Mouse (Mus musculus) E14TG2a.4 (cell line): Measurements from ENCODE around the gene Gm45753.
A peak's percentile ranks its signal among the peaks of the same experiment; 100 is the strongest.

Experiments
- H3K27me3 ChIP-seq: 2 replicates; pipeline ENCODE4 v1.6.1; 2014; ENCODE audit warnings: low read length, control low read depth; ENCODE audit not compliant: insufficient read depth
- H3K36me3 ChIP-seq: 2 replicates; pipeline ENCODE4 v1.6.1; 2014; ENCODE audit warnings: low read length, control low read depth; ENCODE audit not compliant: insufficient read depth
- H3K4me1 ChIP-seq: replicated peaks from 2 replicates; pipeline ENCODE4 v1.6.1; 2014; ENCODE audit warnings: low read depth, low read length, control low read depth
- H3K4me3 ChIP-seq: replicated peaks from 2 replicates; pipeline ENCODE4 v1.5.1; 2014; ENCODE audit warnings: mild to moderate bottlenecking, low read length
- H3K9me3 ChIP-seq: 2 replicates; pipeline ENCODE4 v1.6.1; 2014; ENCODE audit warnings: low read length, control low read depth
- CTCF ChIP-seq: conservative IDR thresholded peaks from 2 replicates; pipeline ENCODE4 v1.5.1; 2014; ENCODE audit warnings: low read length
- NANOG ChIP-seq: IDR thresholded peaks from 2 replicates; pipeline ENCODE4 v1.6.1; 2014; ENCODE audit warnings: borderline replicate concordance, low read length, mixed read lengths
- POU5F1 ChIP-seq: IDR thresholded peaks from 2 replicates; pipeline ENCODE4 v1.6.1; 2014; ENCODE audit warnings: low read length, borderline replicate concordance

Gene Gm45753

GRCm38 (mm10) chr8:45246307-45246706, 62.0 kb downstream of the Gm45753 start:
- TF ChIP-seq POU5F1 (peak; percentile 13; the same call in 1 of the 2 replicates), CTCF (no peak), NANOG (peak; percentile 91)
- Histone ChIP-seq H3K27me3 (no peaks in the 10 kb centered on the region), H3K4me1 (peaks cover 36% of the 10 kb centered on the region), H3K4me3 (no peak overlapping the region), H3K9me3 (no peaks in the 10 kb centered on the region), H3K36me3 (no peaks in the 10 kb centered on the region)

DNA sequence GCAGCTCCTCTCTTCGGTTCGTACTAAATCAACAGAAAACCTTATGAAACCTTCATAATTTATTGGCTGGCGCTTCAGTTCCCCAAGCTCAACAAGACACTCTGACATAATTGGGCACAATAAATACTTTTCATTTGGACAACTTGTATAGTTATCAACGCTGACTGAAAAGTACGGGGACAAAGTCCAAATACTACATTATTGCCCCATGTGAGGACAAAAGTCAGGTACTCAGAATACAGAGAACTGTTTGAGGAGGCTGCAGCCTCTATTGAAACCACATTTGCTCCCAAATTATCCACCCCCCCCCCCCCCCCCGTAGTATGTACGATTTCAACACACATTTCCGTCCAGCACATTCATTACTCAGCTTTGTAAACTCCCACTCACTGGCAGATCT, 68.9 kb downstream of the Gm45753 start:
- H3K36me3 ChIP-seq = no peaks in the 10 kb centered on the region
- peaks cover 26% of the 10 kb centered on the region for H3K4me1 ChIP-seq
- TF ChIP-seq CTCF (no peak), POU5F1 (no peak), NANOG (no peak)
- H3K27me3 ChIP-seq = no peaks in the 10 kb centered on the region; the same call in 1 of the 2 replicates
- H3K9me3 ChIP-seq = no peaks in the 10 kb centered on the region
- H3K4me3 ChIP-seq = no peak overlapping the region

- H3K4me1 ChIP-seq = peaks cover 34% of the 10 kb centered on the region
- TF ChIP-seq CTCF = peak; percentile 57
- no peak for TF ChIP-seq POU5F1
- TF ChIP-seq NANOG = no peak
- no peaks in the 10 kb centered on the region; the same call in 1 of the 2 replicates for H3K27me3 ChIP-seq
- H3K4me3 ChIP-seq = no peak overlapping the region
- no peaks in the 10 kb centered on the region for H3K9me3 ChIP-seq
- no peaks in the 10 kb centered on the region for H3K36me3 ChIP-seq
Measured at GRCm38 (mm10) chr8:45238282-45238681, 70.0 kb downstream of the Gm45753 start.

GRCm38 (mm10) chr8:45236164-45236912, 71.9 kb downstream of the Gm45753 start:
- peak; percentile 59 for TF ChIP-seq CTCF
- no peak for TF ChIP-seq NANOG
- TF ChIP-seq POU5F1 = no peak
- Histone ChIP-seq H3K36me3 (no peaks in the 10 kb centered on the region), H3K4me3 (peak overlapping the region; percentile 56; the same call in 1 of the 2 replicates), H3K27me3 (no peaks in the 10 kb centered on the region; the same call in 1 of the 2 replicates), H3K9me3 (no peaks in the 10 kb centered on the region), H3K4me1 (peaks cover 52% of the 10 kb centered on the region)

DNA sequence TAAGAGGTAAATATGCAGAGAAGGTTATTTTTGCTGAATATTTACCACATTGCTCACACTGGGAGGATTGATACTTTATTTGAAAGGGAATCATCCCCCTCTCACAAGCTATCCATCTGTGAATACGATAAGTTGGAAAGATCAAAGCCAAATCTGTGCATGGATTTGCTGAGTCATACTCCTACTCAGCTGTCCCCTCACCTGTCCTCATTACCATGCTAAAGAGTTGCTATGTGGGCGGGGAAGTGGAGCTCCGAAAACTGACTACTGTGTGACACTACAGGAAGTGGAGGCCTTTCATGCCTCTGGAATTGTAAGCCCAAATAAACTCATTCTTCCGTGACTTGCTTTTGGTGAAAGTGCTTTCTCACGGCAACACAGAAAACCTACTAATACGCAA, 73.0 kb downstream of the Gm45753 start:
- Histone ChIP-seq H3K36me3 (no peaks in the 10 kb centered on the region), H3K4me1 (peaks cover 52% of the 10 kb centered on the region), H3K27me3 (no peaks in the 10 kb centered on the region; the same call in 1 of the 2 replicates), H3K9me3 (no peaks in the 10 kb centered on the region), H3K4me3 (no peak overlapping the region)
- TF ChIP-seq POU5F1 = no peak
- TF ChIP-seq CTCF = no peak
- no peak for TF ChIP-seq NANOG

DNA sequence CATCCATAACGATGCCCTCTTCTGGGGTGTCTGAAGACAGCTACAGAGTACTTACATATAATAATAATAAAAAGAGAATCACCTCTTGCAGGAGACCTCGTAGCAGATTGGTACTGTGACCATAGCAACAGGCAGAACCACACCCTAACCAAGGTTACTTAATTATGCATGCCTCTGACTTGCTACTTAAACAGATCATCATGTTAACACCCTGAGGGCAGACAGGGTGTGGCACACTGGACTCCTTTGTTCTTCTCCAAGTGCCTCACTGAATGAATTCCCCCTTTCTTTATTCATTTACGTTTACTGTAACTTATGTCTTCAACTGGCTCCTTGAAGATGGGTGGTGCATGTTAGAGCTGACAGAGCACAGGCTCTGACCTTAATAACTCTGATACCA, 75.0 kb downstream of the Gm45753 start:
- Histone ChIP-seq H3K27me3 (no peaks in the 10 kb centered on the region), H3K36me3 (no peaks in the 10 kb centered on the region), H3K9me3 (no peaks in the 10 kb centered on the region), H3K4me3 (no peak overlapping the region), H3K4me1 (peaks cover 52% of the 10 kb centered on the region)
- TF ChIP-seq NANOG = peak; percentile 57; the same call in 1 of the 2 replicates
- no peak for TF ChIP-seq CTCF
